Mouse (Mus musculus) layer of hippocampus, adult 11-12 months (tissue): ENCODE results near the gene Dnajb3.
"Not testable (repeated sequence)": the region's sequence is repeated elsewhere in the genome, so short reads cannot be mapped to it uniquely, and the experiment has no call there.

Experiments used
- DNase-seq: peaks from one replicate; pipeline ENCODE4 v3.0.0; 2022; ENCODE audit warnings: low spot score

Gene Dnajb3

GRCm38 (mm10) chr1:88215466-88216380 is 10.1 kb upstream of the Dnajb3 start:
- DNase-seq: no peak

GRCm38 (mm10) chr1:88214462-88214952 is 8.9 kb upstream of the Dnajb3 start:
- no peak for DNase-seq

GRCm38 (mm10) chr1:88213766-88214461 is 8.3 kb upstream of the Dnajb3 start:
- no peak for DNase-seq

GRCm38 (mm10) chr1:88213061-88213460 is 7.5 kb upstream of the Dnajb3 start:
- no peak for DNase-seq

- DNase-seq: no peak
Measured at GRCm38 (mm10) chr1:88212341-88213045, 6.9 kb upstream of the Dnajb3 start.

GRCm38 (mm10) chr1:88211812-88212211 is 6.2 kb upstream of the Dnajb3 start, which contains the start of gene Ugt1a1:
TSS of gene Ugt1a1 (plus strand) at chr1:88211959.
- DNase-seq: no peak

- no peak for DNase-seq
Measured at GRCm38 (mm10) chr1:88206843-88207479, 1.4 kb upstream of the Dnajb3 start.

GRCm38 (mm10) chr1:88200456-88200855 is 5.1 kb downstream of the Dnajb3 start, which contains the start of gene Ugt1a2:
TSS of gene Ugt1a2 (plus strand) at chr1:88200601.
- DNase-seq: no peak

- DNase-seq: no peak
Measured at GRCm38 (mm10) chr1:88199996-88200395, 5.6 kb downstream of the Dnajb3 start.

GRCm38 (mm10) chr1:88197443-88197842 is 8.1 kb downstream of the Dnajb3 start:
- DNase-seq: no peak

- DNase-seq: no peak
Measured at GRCm38 (mm10) chr1:88195687-88196086, 9.9 kb downstream of the Dnajb3 start.

GRCm38 (mm10) chr1:88192136-88192535 is 13.4 kb downstream of the Dnajb3 start:
- DNase-seq: no peak

- no peak for DNase-seq
Measured at GRCm38 (mm10) chr1:88186325-88186935, 19.2 kb downstream of the Dnajb3 start.

GRCm38 (mm10) chr1:88179657-88180056 is 25.9 kb downstream of the Dnajb3 start:
- no peak for DNase-seq

GRCm38 (mm10) chr1:88172190-88172589 is 33.4 kb downstream of the Dnajb3 start:
- DNase-seq: not testable (repeated sequence)

- no peak for DNase-seq
Measured at GRCm38 (mm10) chr1:88165711-88166110, 39.9 kb downstream of the Dnajb3 start, which contains the start of gene Ugt1a5. TSS of gene Ugt1a5 (plus strand) at chr1:88166012.

- DNase-seq: no peak
Measured at GRCm38 (mm10) chr1:88158430-88158829, 47.2 kb downstream of the Dnajb3 start.
